In the genomic region with DNA sequence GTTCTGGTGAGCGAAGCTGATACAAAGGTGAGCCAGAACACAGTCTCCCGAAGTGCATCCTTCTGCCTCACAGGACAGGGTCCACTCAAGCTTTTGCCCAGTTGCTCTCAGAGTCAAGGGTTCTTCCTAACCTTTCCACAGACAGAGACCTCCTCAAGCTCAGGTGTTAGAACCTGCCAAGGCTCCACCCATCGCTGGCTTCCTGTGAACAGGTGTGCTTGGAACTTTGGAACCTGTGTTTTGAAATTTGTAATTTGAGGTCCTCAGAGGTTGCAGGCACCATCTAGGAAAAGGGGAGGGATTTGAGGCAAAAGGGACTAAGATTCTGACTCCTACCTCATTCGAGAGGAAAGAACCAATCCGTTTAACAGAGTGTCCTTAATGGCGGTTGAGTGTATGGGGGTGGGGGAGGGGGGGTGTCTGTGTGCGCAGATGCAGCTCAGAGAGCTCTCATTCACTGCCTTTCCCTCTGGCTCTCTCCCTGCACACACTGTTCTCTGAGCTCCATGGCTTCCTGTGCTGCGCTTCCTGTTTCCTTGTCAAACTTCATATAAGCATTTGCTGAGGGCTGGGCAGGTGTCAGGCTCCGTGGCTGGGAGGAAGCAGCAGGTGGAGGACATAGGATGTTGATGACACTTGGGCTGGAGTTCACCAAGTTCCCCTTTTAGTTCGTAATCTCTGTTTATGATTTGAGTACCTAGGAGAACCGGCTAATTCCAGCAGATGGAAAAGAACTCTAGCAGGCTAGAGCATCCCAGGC, we compare ENCODE assay signal across 9 mouse cellular contexts.
DNase-seq lines count a peak whose midpoint lies in the region; ATAC-seq lines count a peak whose summit lies in the region.
"Had no signal": no experiment of that assay in that cellular context is flagged by ENCODE, and none has a peak within 500 bp of the region (broad histone marks: within the 10 kb centered on the region; RNA-seq: fewer than 3 reads in every experiment).

No protein-coding gene starts in this region.

- no peak for ATAC-seq in liver, embryonic 15.5 days (ENCODE audit: insufficient read depth)
- ATAC-seq in liver, embryonic 12.5 days, result no peak
- peak; percentile 55 for ATAC-seq in heart, embryonic 16.5 days (replicated peaks; ENCODE audit: extremely low read depth, insufficient read depth, low FRiP score)
- ATAC-seq in megakaryocyte progenitor cell, adult 5-6 weeks (replicated peaks; ENCODE audit: poor library complexity), result peak; percentile 42

- no peak overlapping the region for H3K9ac ChIP-seq in liver, embryonic 15.5 days
- H3K9ac ChIP-seq in liver, embryonic 12.5 days, result no peak overlapping the region
- H3K9ac ChIP-seq in heart, embryonic 16.5 days (ENCODE audit: low read length), result no peak overlapping the region

- H3K4me3 ChIP-seq in liver, embryonic 15.5 days (replicated peaks), result no peak overlapping the region
- no peak overlapping the region for H3K4me3 ChIP-seq in liver, embryonic 12.5 days
- no peak overlapping the region for H3K4me3 ChIP-seq in heart, embryonic 16.5 days (ENCODE audit: low read length)

- DNase-seq in thymus, postnatal 25 days, result peak; percentile 73
- no peak for DNase-seq in retina, postnatal 1 day
- DNase-seq in cerebellum, adult 11 months, result no peak
- no peak for DNase-seq in MN1 (ENCODE audit: low spot score)
- DNase-seq: kidney, postnatal 4 days had no signal

- WGBS in liver, embryonic 15.5 days (ENCODE audit: insufficient replicate concordance), result 27% methylated on average over 11 of the region's 11 CpGs
- WGBS in liver, embryonic 12.5 days (ENCODE audit: insufficient replicate concordance), result 37% methylated on average over 11 of the region's 11 CpGs
- 56% methylated on average over 11 of the region's 11 CpGs for WGBS in heart, embryonic 16.5 days

- no peaks in the 10 kb centered on the region for H3K27me3 ChIP-seq in liver, embryonic 15.5 days
- H3K27me3 ChIP-seq in liver, embryonic 12.5 days (replicated peaks), result 0 out of 2 replicates have a peak, but pooled peaks cover 3% of the 10 kb centered on the region
- H3K27me3 ChIP-seq in heart, embryonic 16.5 days (ENCODE audit: control insufficient read depth, insufficient read depth, low read length), result no peaks in the 10 kb centered on the region

- peaks cover 16% of the 10 kb centered on the region for H3K4me1 ChIP-seq in liver, embryonic 15.5 days (replicated peaks)
- peaks cover 18% of the 10 kb centered on the region for H3K4me1 ChIP-seq in liver, embryonic 12.5 days
- H3K4me1 ChIP-seq in heart, embryonic 16.5 days (ENCODE audit: control insufficient read depth, insufficient read depth, low read length), result 0 out of 2 replicates have a peak, but pooled peaks cover 2% of the 10 kb centered on the region

- 0 out of 2 replicates have a peak overlapping the region, but pooled peaks have one; percentile 5 for H3K4me2 ChIP-seq in liver, embryonic 15.5 days
- H3K4me2 ChIP-seq in liver, embryonic 12.5 days, result no peak overlapping the region
- no peak overlapping the region; the same call in none of the 2 replicates for H3K4me2 ChIP-seq in heart, embryonic 16.5 days (ENCODE audit: low read depth, low read length)

- H3K36me3 ChIP-seq in liver, embryonic 15.5 days (replicated peaks), result no peaks in the 10 kb centered on the region
- no peaks in the 10 kb centered on the region for H3K36me3 ChIP-seq in liver, embryonic 12.5 days
- H3K36me3 ChIP-seq in heart, embryonic 16.5 days (ENCODE audit: control insufficient read depth, insufficient read depth), result no peaks in the 10 kb centered on the region

- H3K9me3 ChIP-seq in liver, embryonic 15.5 days (replicated peaks), result no peaks in the 10 kb centered on the region
- H3K9me3 ChIP-seq in liver, embryonic 12.5 days (replicated peaks), result no peaks in the 10 kb centered on the region
- H3K9me3 ChIP-seq in heart, embryonic 16.5 days (replicated peaks; ENCODE audit: control insufficient read depth, low read length), result no peaks in the 10 kb centered on the region

- H3K27ac ChIP-seq in liver, embryonic 15.5 days (replicated peaks), result no peak overlapping the region
- no peak overlapping the region for H3K27ac ChIP-seq in liver, embryonic 12.5 days
- H3K27ac ChIP-seq in heart, embryonic 16.5 days (ENCODE audit: low read length), result no peak overlapping the region

Comparison
In these comparisons a context has a peak if more than half of its experiments do, and no peak if none do; other contexts are left out.
1. ATAC-seq: peak in heart, embryonic 16.5 days (single experiment) and megakaryocyte progenitor cell, adult 5-6 weeks (single experiment); none in liver, embryonic 15.5 days (single experiment) and liver, embryonic 12.5 days (single experiment).